Mouse (Mus musculus) bone marrow macrophage, adult 2 months (primary cell): ENCODE results near the gene Gm42742. TPM values are rescaled to one million over a fixed set of nuclear protein-coding genes. Genes with fewer than 3 reads are reported as not detected.

Experiments used
- H3K27ac ChIP-seq: 2 replicates; pipeline ENCODE4 v1.5.1; 2012; ENCODE audit warnings: low read depth, low read length; ENCODE audit not compliant: insufficient read depth
- H3K4me1 ChIP-seq: 2 replicates; pipeline ENCODE4 v1.6.1; 2012; ENCODE audit warnings: low read length; ENCODE audit not compliant: control insufficient read depth, insufficient read depth
- H3K4me3 ChIP-seq: 2 replicates; pipeline ENCODE4 v1.5.1; 2012; ENCODE audit warnings: mild to moderate bottlenecking, low read length, moderate library complexity; ENCODE audit not compliant: insufficient read depth
- CTCF ChIP-seq: IDR thresholded peaks from 2 replicates; pipeline ENCODE4 v1.5.1; 2012; ENCODE audit warnings: low read depth, mild to moderate bottlenecking, low read length, moderate library complexity
- POLR2A ChIP-seq: IDR thresholded peaks from 2 replicates; pipeline ENCODE4 v1.6.1; 2012; ENCODE audit warnings: mild to moderate bottlenecking, low read depth, low read length, borderline replicate concordance
- polyA plus RNA-seq: library from polyadenylated mRNA; stranded (reverse); fragments of >200 nt; gene quantifications from 2 replicates; pipeline ENCODE4 v1.2.4, GENCODE M21; 2012; ENCODE audit not compliant: missing spikeins, insufficient read depth, insufficient read length

Gene Gm42742
- polyA plus RNA-seq, 1 experiment, result 31.3 TPM

GRCm38 (mm10) chr7:127003620-127004019, 17.3 kb downstream of the Gm42742 start:
- H3K27ac ChIP-seq, result no peak overlapping the region
- peaks cover 22% of the 10 kb centered on the region for H3K4me1 ChIP-seq
- TF ChIP-seq CTCF (no peak), POLR2A (no peak)
- H3K4me3 ChIP-seq, result no peak overlapping the region

DNA sequence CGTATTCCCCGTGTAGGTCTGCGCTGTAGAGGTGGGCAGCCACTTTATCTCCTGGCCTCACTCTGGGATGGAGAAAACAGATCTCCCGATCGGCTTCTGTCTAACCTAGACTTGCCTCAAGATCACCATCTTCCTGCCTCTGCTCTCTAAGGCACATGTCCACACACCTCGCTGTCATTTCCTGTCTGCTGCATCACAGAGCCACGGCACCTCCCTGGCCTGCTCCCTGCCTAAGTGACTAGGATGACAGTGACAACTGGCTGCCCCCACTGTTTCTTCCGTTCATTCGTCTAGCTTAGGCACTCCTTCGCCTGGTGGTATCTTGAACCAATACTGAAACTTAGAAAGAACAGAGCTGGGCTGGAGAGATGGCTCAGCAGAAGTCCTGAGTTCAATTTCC, 21.3 kb downstream of the Gm42742 start:
- Histone ChIP-seq H3K4me3 (no peak overlapping the region), H3K27ac (no peak overlapping the region), H3K4me1 (peaks cover 7% of the 10 kb centered on the region)
- TF ChIP-seq CTCF, result no peak

DNA sequence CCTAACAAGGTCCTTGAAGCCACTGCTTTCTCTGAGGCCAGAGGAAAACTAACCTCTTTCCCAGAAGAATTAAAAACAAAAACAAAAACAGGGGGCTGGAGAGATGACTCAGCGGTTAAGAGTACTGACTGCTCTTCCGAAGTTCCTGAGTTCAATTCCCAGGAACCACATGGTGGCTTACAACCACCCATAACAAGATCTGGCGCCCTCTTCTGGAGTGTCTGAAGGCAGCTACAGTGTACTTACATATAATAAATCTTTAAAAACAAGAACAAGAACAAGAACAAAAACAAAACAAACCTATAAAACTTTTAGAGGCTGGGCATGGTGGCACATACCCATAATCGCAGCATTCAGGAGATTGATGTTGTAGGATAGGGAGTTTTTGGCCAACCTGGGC, 24.4 kb downstream of the Gm42742 start:
- no peak overlapping the region for H3K27ac ChIP-seq
- TF ChIP-seq CTCF, result no peak
- TF ChIP-seq POLR2A, result no peak
- H3K4me3 ChIP-seq, result no peak overlapping the region
- no peaks in the 10 kb centered on the region for H3K4me1 ChIP-seq

- no peak for TF ChIP-seq POLR2A
- no peak for TF ChIP-seq CTCF
- no peak overlapping the region for H3K4me3 ChIP-seq
- H3K27ac ChIP-seq, result no peak overlapping the region
- H3K4me1 ChIP-seq, result no peaks in the 10 kb centered on the region
Measured at GRCm38 (mm10) chr7:126988816-126989215, 32.1 kb downstream of the Gm42742 start.

DNA sequence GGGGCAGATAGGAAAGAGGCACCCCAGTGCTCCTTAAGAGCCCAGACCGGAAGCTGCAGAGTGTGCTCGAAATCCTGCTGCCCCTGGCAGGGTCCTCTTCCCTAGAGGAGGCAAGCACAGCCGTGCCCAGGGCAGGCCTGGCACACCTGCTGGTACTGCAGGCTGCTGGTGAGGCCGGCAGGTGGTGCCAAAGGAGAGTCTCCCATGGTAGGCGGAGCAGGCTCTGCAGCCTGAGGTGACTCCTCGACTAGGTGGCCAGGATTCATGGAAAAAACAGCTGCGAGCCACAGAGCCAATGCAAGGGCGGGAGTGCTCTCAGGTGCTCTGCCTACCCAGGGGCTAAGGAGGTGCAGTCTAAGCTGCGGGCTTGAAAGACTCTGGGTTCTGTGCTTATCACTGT, 34.6 kb downstream of the Gm42742 start:
- no peak for TF ChIP-seq POLR2A
- no peak for TF ChIP-seq CTCF
- Histone ChIP-seq H3K4me3 (no peak overlapping the region), H3K27ac (no peak overlapping the region), H3K4me1 (no peaks in the 10 kb centered on the region)

- no peak overlapping the region for H3K27ac ChIP-seq
- no peak for TF ChIP-seq POLR2A
- no peak for TF ChIP-seq CTCF
- H3K4me1 ChIP-seq, result no peaks in the 10 kb centered on the region
- H3K4me3 ChIP-seq, result no peak overlapping the region
Measured at GRCm38 (mm10) chr7:126984667-126985444, 36.0 kb downstream of the Gm42742 start.

GRCm38 (mm10) chr7:126983113-126983512, 37.8 kb downstream of the Gm42742 start:
- H3K27ac ChIP-seq, result no peak overlapping the region
- H3K4me1 ChIP-seq, result no peaks in the 10 kb centered on the region
- H3K4me3 ChIP-seq, result no peak overlapping the region
- TF ChIP-seq CTCF (no peak), POLR2A (no peak)

GRCm38 (mm10) chr7:126982054-126982453, 38.8 kb downstream of the Gm42742 start:
- H3K4me3 ChIP-seq, result no peak overlapping the region
- TF ChIP-seq POLR2A (no peak), CTCF (no peak)
- H3K27ac ChIP-seq, result no peak overlapping the region
- no peaks in the 10 kb centered on the region for H3K4me1 ChIP-seq

GRCm38 (mm10) chr7:126981601-126982000, 39.3 kb downstream of the Gm42742 start:
- H3K4me3 ChIP-seq, result no peak overlapping the region
- no peaks in the 10 kb centered on the region for H3K4me1 ChIP-seq
- TF ChIP-seq POLR2A (no peak), CTCF (no peak)
- no peak overlapping the region for H3K27ac ChIP-seq

DNA sequence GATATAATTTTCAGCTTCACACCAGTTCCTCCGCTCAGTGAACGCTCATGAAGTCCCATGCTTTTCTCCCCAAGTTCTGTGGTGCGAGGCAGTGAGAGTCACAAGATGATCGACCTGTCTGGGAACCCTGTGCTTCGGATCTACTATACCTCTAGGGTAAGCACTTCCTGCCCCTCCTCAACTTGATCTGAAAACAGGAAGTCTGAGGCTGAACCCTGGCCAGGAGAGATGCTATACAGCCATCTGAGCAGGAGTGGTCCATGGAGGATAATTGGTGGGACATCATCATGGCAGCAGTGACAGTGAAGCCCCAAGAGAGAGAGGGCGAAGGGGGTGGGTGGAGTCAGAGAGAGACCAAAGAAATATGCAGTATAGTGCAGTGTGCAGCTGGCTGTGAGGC, 42.1 kb downstream of the Gm42742 start:
- Histone ChIP-seq H3K4me3 (no peak overlapping the region), H3K27ac (no peak overlapping the region), H3K4me1 (peaks cover 10% of the 10 kb centered on the region)
- TF ChIP-seq POLR2A (no peak), CTCF (no peak)
